Mouse (Mus musculus): ENCODE measurements around the gene Cep57l1. TPM values are rescaled to one million over a fixed set of nuclear protein-coding genes. Genes with fewer than 3 reads are reported as not detected.

Gene Cep57l1
- total and polyA plus RNA-seq, 3 experiments, result 16.7 to 19.2 TPM; not detected in 1

GRCm38 (mm10) chr10:41689941-41690887, 119.5 kb downstream of the Cep57l1 start:
- H3K4me3 ChIP-seq (ENCODE audit: control insufficient read depth in 1 of 2, insufficient read depth in 1 of 2, low read depth in 2 of 2, low read length in 2 of 2), result no peak overlapping the region
- H3K9ac ChIP-seq (ENCODE audit: control insufficient read depth, low read depth, low read length, poor library complexity, severe bottlenecking), result no peak overlapping the region
- H3K27ac ChIP-seq (ENCODE audit: control insufficient read depth, low read depth, low read length), result no peak overlapping the region
- no peaks in the 10 kb centered on the region for H3K9me3 ChIP-seq (replicated peaks; ENCODE audit: insufficient read depth, low read length)
- H3K36me3 ChIP-seq (ENCODE audit: control insufficient read depth in 1 of 2, insufficient read depth in 2 of 2, low read length in 2 of 2), result no peaks in the 10 kb centered on the region
- DNase-seq (ENCODE audit: low read depth, low spot score), result peak; percentile 60
- H3K4me1 ChIP-seq (ENCODE audit: control insufficient read depth in 1 of 2, insufficient read depth in 2 of 2, low read length in 2 of 2), result no peaks in the 10 kb centered on the region
- H3K27me3 ChIP-seq (ENCODE audit: control insufficient read depth in 1 of 2, insufficient read depth in 2 of 2, low read length in 2 of 2), result peaks cover 3 to 5% of the 10 kb centered on the region in 2 experiments; a peak in 3 of 4 replicates
- no peaks in the 10 kb centered on the region for H3K79me2 ChIP-seq (ENCODE audit: control insufficient read depth, insufficient read depth, low read length, poor library complexity)
- TF ChIP-seq NRF1 (IDR thresholded peaks at IDR 0.05; ENCODE audit: insufficient read depth, low read depth, low read length, poor library complexity, severe bottlenecking) (no peak), EP300 (IDR thresholded peaks at IDR 0.05; ENCODE audit: low read depth in 1 of 2, low read length in 2 of 2) (no peak), GATA1 (IDR thresholded peaks at IDR 0.05; ENCODE audit: low read depth, low read length) (no peak), TCF12 (IDR thresholded peaks at IDR 0.05; ENCODE audit: low read depth, low read length) (no peak), ZC3H11A (IDR thresholded peaks at IDR 0.05; ENCODE audit: low read depth, low read length) (peak; percentile 64), CTCF (IDR thresholded peaks at IDR 0.05 in 2 of 3, conservative IDR thresholded peaks at IDR 0.05 in 1 of 3; ENCODE audit: control insufficient read depth in 1 of 3, insufficient read depth in 1 of 3, low read depth in 2 of 3, low read length in 3 of 3, poor library complexity in 1 of 3, severe bottlenecking in 1 of 3) (peak; percentile 75 to 96 (median 82)), BHLHE40 (IDR thresholded peaks at IDR 0.05; ENCODE audit: borderline replicate concordance, low read depth, low read length) (no peak), CHD1 (IDR thresholded peaks at IDR 0.05; ENCODE audit: low read depth, low read length) (no peak), SMC3 (IDR thresholded peaks at IDR 0.05; ENCODE audit: low read depth, low read length) (peak; percentile 72), GABPA (IDR thresholded peaks at IDR 0.05; ENCODE audit: low read depth, low read length) (no peak), MAFK (IDR thresholded peaks at IDR 0.05; ENCODE audit: borderline replicate concordance, low read depth, low read length) (no peak), USF2 (IDR thresholded peaks at IDR 0.05; ENCODE audit: borderline replicate concordance in 1 of 2, insufficient read depth in 1 of 2, low read depth in 1 of 2, low read length in 2 of 2) (no peak), TBP (IDR thresholded peaks at IDR 0.05; ENCODE audit: low read depth, low read length) (no peak), CHD2 (IDR thresholded peaks at IDR 0.05; ENCODE audit: low read length) (no peak), RAD21 (IDR thresholded peaks at IDR 0.05; ENCODE audit: low read depth, low read length) (peak; percentile 82), MEF2A (IDR thresholded peaks at IDR 0.05; ENCODE audit: extremely low read depth, insufficient replicate concordance, low read depth, low read length, poor library complexity, severe bottlenecking) (no peak), MYB (IDR thresholded peaks at IDR 0.05; ENCODE audit: low read depth, low read length) (no peak)

- Histone ChIP-seq H3K9me3 (replicated peaks; ENCODE audit: insufficient read depth, low read length) (no peaks in the 10 kb centered on the region), H3K4me1 (ENCODE audit: control insufficient read depth in 1 of 2, insufficient read depth in 2 of 2, low read length in 2 of 2) (no peaks in the 10 kb centered on the region), H3K27me3 (ENCODE audit: control insufficient read depth in 1 of 2, insufficient read depth in 2 of 2, low read length in 2 of 2) (peaks cover 3 to 10% of the 10 kb centered on the region in 2 experiments; a peak in 3 of 4 replicates), H3K36me3 (ENCODE audit: control insufficient read depth in 1 of 2, insufficient read depth in 2 of 2, low read length in 2 of 2) (no peaks in the 10 kb centered on the region; a peak in 1 of 4 replicates), H3K79me2 (ENCODE audit: control insufficient read depth, insufficient read depth, low read length, poor library complexity) (no peaks in the 10 kb centered on the region), H3K9ac (ENCODE audit: control insufficient read depth, low read depth, low read length, poor library complexity, severe bottlenecking) (no peak overlapping the region), H3K27ac (ENCODE audit: control insufficient read depth, low read depth, low read length) (no peak overlapping the region), H3K4me3 (ENCODE audit: control insufficient read depth in 1 of 2, insufficient read depth in 1 of 2, low read depth in 2 of 2, low read length in 2 of 2) (no peak overlapping the region)
- no peak for TF ChIP-seq RCOR1 (IDR thresholded peaks at IDR 0.05; ENCODE audit: low read depth, low read length)
- TF ChIP-seq EP300 (IDR thresholded peaks at IDR 0.05; ENCODE audit: low read depth in 1 of 2, low read length in 2 of 2), result no peak
- no peak for TF ChIP-seq USF2 (IDR thresholded peaks at IDR 0.05; ENCODE audit: borderline replicate concordance in 1 of 2, insufficient read depth in 1 of 2, low read depth in 1 of 2, low read length in 2 of 2)
- no peak for TF ChIP-seq TCF12 (IDR thresholded peaks at IDR 0.05; ENCODE audit: low read depth, low read length)
- no peak for DNase-seq (ENCODE audit: low read depth, low spot score)
Measured at GRCm38 (mm10) chr10:41684548-41684996, 125.1 kb downstream of the Cep57l1 start.
